Mouse (Mus musculus) MEL (cell line): ENCODE data around the gene Hes2. TPM values are rescaled to one million over a fixed set of nuclear protein-coding genes. Genes with fewer than 3 reads are reported as not detected.

ENCODE experiments used
- DNase-seq: peaks from one replicate; pipeline ENCODE4 v3.0.0; 2011; ENCODE audit warnings: low read depth, low spot score
- H3K27ac ChIP-seq: 2 replicates; pipeline ENCODE4 v1.5.1; 2012; ENCODE audit warnings: low read depth, mild to moderate bottlenecking, control low read depth, low read length, moderate library complexity; ENCODE audit not compliant: control insufficient read depth
- H3K27me3 ChIP-seq, 2 experiments: fragments of 150-350 bp in 1 of 2; sonication (generic) in 1 of 2; 2 replicates each; pipeline ENCODE4 v1.6.1; 2012; ENCODE audit warnings: low read length in 2 of 2, mild to moderate bottlenecking in 2 of 2, improper control_type of control experiment in 1 of 2, moderate library complexity in 1 of 2; ENCODE audit not compliant: insufficient read depth in 2 of 2, control insufficient read depth in 1 of 2
- H3K36me3 ChIP-seq, 2 experiments: 2 replicates each; pipeline ENCODE4 v1.6.1; 2012 to 2014; ENCODE audit warnings: low read length in 2 of 2, improper control_type of control experiment in 1 of 2, inconsistent platforms in 1 of 2, mild to moderate bottlenecking in 1 of 2; ENCODE audit not compliant: insufficient read depth in 2 of 2, control insufficient read depth in 1 of 2
- H3K4me1 ChIP-seq, 2 experiments: fragments of 150-350 bp in 1 of 2; sonication (generic) in 1 of 2; 2 replicates each; pipeline ENCODE4 v1.6.1; 2012; ENCODE audit warnings: low read length in 2 of 2, improper control_type of control experiment in 1 of 2, mild to moderate bottlenecking in 1 of 2; ENCODE audit not compliant: insufficient read depth in 2 of 2, control insufficient read depth in 1 of 2
- H3K4me3 ChIP-seq, 2 experiments: fragments of 150-350 bp in 1 of 2; sonication (generic) in 1 of 2; 2 replicates each; pipeline ENCODE4 v1.5.1; 2012; ENCODE audit warnings: low read depth in 2 of 2, low read length in 2 of 2, mild to moderate bottlenecking in 2 of 2, moderate library complexity in 2 of 2, control low read depth in 1 of 2, improper control_type of control experiment in 1 of 2; ENCODE audit not compliant: control insufficient read depth in 1 of 2, insufficient read depth in 1 of 2
- H3K79me2 ChIP-seq: 2 replicates; pipeline ENCODE4 v1.6.1; 2012; ENCODE audit warnings: mild to moderate bottlenecking, low read length, moderate library complexity; ENCODE audit not compliant: control insufficient read depth, poor library complexity, insufficient read depth
- H3K9ac ChIP-seq: 2 replicates; pipeline ENCODE4 v1.6.1; 2012; ENCODE audit warnings: low read depth, mild to moderate bottlenecking, control low read depth, low read length, moderate library complexity; ENCODE audit not compliant: control insufficient read depth, poor library complexity, severe bottlenecking
- H3K9me3 ChIP-seq: fragments of 150-350 bp; sonication (generic); replicated peaks from 2 replicates; pipeline ENCODE4 v1.6.1; 2012; ENCODE audit warnings: mild to moderate bottlenecking, low read length, improper control_type of control experiment, moderate library complexity; ENCODE audit not compliant: insufficient read depth
- CHD2 ChIP-seq: IDR thresholded peaks from 2 replicates; pipeline ENCODE4 v1.6.1; 2011; ENCODE audit warnings: low read length, improper control_type of control experiment
- CTCF ChIP-seq, 3 experiments: IDR thresholded peaks in 2 of 3; conservative IDR thresholded peaks in 1 of 3; 2 replicates each; pipeline ENCODE4 v1.5.1; 2011 to 2012; ENCODE audit warnings: low read length in 3 of 3, low read depth in 2 of 3, mild to moderate bottlenecking in 2 of 3, improper control_type of control experiment in 1 of 3, inconsistent platforms in 1 of 3, mixed read lengths in 1 of 3, moderate library complexity in 1 of 3; ENCODE audit not compliant: control insufficient read depth in 1 of 3, insufficient read depth in 1 of 3, poor library complexity in 1 of 3, severe bottlenecking in 1 of 3
- GABPA ChIP-seq: IDR thresholded peaks from 2 replicates; pipeline ENCODE4 v1.6.1; 2012; ENCODE audit warnings: low read depth, mild to moderate bottlenecking, inconsistent platforms, low read length, improper control_type of control experiment, moderate library complexity
- HCFC1 ChIP-seq: IDR thresholded peaks from 2 replicates; pipeline ENCODE4 v1.6.1; 2012; ENCODE audit warnings: low read depth, mild to moderate bottlenecking, inconsistent platforms, low read length, improper control_type of control experiment, moderate library complexity
- JUND ChIP-seq: IDR thresholded peaks from 2 replicates; pipeline ENCODE4 v1.6.1; 2011; ENCODE audit warnings: low read depth, mild to moderate bottlenecking, improper control_type of control experiment, low read length
- KAT2A ChIP-seq: conservative IDR thresholded peaks from 2 replicates; pipeline ENCODE4 v1.6.1; 2012; ENCODE audit warnings: low read depth, low read length, improper control_type of control experiment, inconsistent platforms
- MAFK ChIP-seq: IDR thresholded peaks from 2 replicates; pipeline ENCODE4 v1.6.1; 2011; ENCODE audit warnings: low read depth, mild to moderate bottlenecking, low read length, improper control_type of control experiment, borderline replicate concordance
- MAX ChIP-seq: IDR thresholded peaks from 2 replicates; pipeline ENCODE4 v1.6.1; 2011; ENCODE audit warnings: low read length, improper control_type of control experiment
- MYB ChIP-seq: IDR thresholded peaks from 2 replicates; pipeline ENCODE4 v1.6.1; 2011; ENCODE audit warnings: mild to moderate bottlenecking, low read depth, low read length, improper control_type of control experiment
- MYC ChIP-seq: IDR thresholded peaks from 2 replicates; pipeline ENCODE4 v1.6.1; 2011; ENCODE audit warnings: low read depth, mild to moderate bottlenecking, low read length, improper control_type of control experiment, moderate library complexity
- NELFE ChIP-seq: IDR thresholded peaks from 2 replicates; pipeline ENCODE4 v1.6.1; 2011; ENCODE audit warnings: low read depth, low read length, improper control_type of control experiment
- NRF1 ChIP-seq: IDR thresholded peaks from 2 replicates; pipeline ENCODE4 v1.6.1; 2014; ENCODE audit warnings: low read depth, mild to moderate bottlenecking, inconsistent platforms, low read length, improper control_type of control experiment, moderate library complexity; ENCODE audit not compliant: poor library complexity, insufficient read depth, severe bottlenecking
- RAD21 ChIP-seq: IDR thresholded peaks from 2 replicates; pipeline ENCODE4 v1.6.1; 2011; ENCODE audit warnings: mild to moderate bottlenecking, low read depth, low read length, improper control_type of control experiment
- SIN3A ChIP-seq: IDR thresholded peaks from 2 replicates; pipeline ENCODE4 v1.6.1; 2012; ENCODE audit warnings: low read length, improper control_type of control experiment, inconsistent platforms
- SMC3 ChIP-seq: IDR thresholded peaks from 2 replicates; pipeline ENCODE4 v1.6.1; 2011; ENCODE audit warnings: low read depth, low read length, improper control_type of control experiment
- TBP ChIP-seq: IDR thresholded peaks from 2 replicates; pipeline ENCODE4 v1.8.0; 2011; ENCODE audit warnings: low read depth, low read length, improper control_type of control experiment
- TCF12 ChIP-seq: IDR thresholded peaks from 2 replicates; pipeline ENCODE4 v1.6.1; 2014; ENCODE audit warnings: low read depth, mild to moderate bottlenecking, inconsistent platforms, low read length, improper control_type of control experiment, moderate library complexity
- UBTF ChIP-seq: IDR thresholded peaks from 2 replicates; pipeline ENCODE4 v1.6.1; 2012; ENCODE audit warnings: low read depth, mild to moderate bottlenecking, inconsistent platforms, low read length, improper control_type of control experiment, moderate library complexity, borderline replicate concordance; ENCODE audit not compliant: insufficient read depth
- USF1 ChIP-seq: IDR thresholded peaks from 2 replicates; pipeline ENCODE4 v1.6.1; 2014; ENCODE audit warnings: low read depth, mild to moderate bottlenecking, inconsistent platforms, low read length, improper control_type of control experiment, moderate library complexity
- USF2 ChIP-seq, 2 experiments: IDR thresholded peaks; 2 replicates each; pipeline ENCODE4 v1.6.1; 2011 to 2012; ENCODE audit warnings: improper control_type of control experiment in 2 of 2, low read length in 2 of 2, borderline replicate concordance in 1 of 2, inconsistent platforms in 1 of 2, low read depth in 1 of 2, mild to moderate bottlenecking in 1 of 2; ENCODE audit not compliant: insufficient read depth in 1 of 2
- ZKSCAN1 ChIP-seq: IDR thresholded peaks from 2 replicates; pipeline ENCODE4 v1.6.1; 2012; ENCODE audit warnings: low read depth, mild to moderate bottlenecking, inconsistent platforms, low read length, improper control_type of control experiment, moderate library complexity
- ZNF384 ChIP-seq: IDR thresholded peaks from 2 replicates; pipeline ENCODE4 v1.6.1; 2012; ENCODE audit warnings: low read depth, mild to moderate bottlenecking, inconsistent platforms, low read length, improper control_type of control experiment
- polyA plus RNA-seq, 2 experiments: library from polyadenylated mRNA; stranded (reverse) in 1 of 2; unstranded in 1 of 2; fragments of >175 nt in 1 of 2; fragments of >200 nt in 1 of 2; gene quantifications; 2 replicates each; pipeline versions ENCODE4 v1.2.1 to v1.2.4; 2012; ENCODE audit warnings: low replicate concordance in 2 of 2, low read depth in 1 of 2; ENCODE audit not compliant: insufficient read length in 2 of 2, insufficient read depth in 1 of 2, missing spikeins in 1 of 2
- total RNA-seq: library from RNA; depleted of rRNA; stranded (reverse); fragments of 300-350 nt; gene quantifications from 2 replicates; pipeline ENCODE4 v1.2.3, GENCODE M21; 2012

Gene Hes2
- total and polyA plus RNA-seq, 3 experiments = 0.28 TPM; not detected in 2

GRCm38 (mm10) chr4:152133213-152133612 lies 25.5 kb upstream of the Hes2 start:
- no peak overlapping the region for H3K4me3 ChIP-seq
- H3K27me3 ChIP-seq = no peaks in the 10 kb centered on the region
- peaks cover 0 to 4% of the 10 kb centered on the region in 2 experiments; a peak in 2 of 4 replicates for H3K4me1 ChIP-seq
- H3K79me2 ChIP-seq = no peaks in the 10 kb centered on the region; the same call in 1 of the 2 replicates
- TF ChIP-seq SIN3A (no peak), JUND (no peak), MAX (no peak), UBTF (no peak), GABPA (no peak), TBP (no peak), TCF12 (no peak), HCFC1 (no peak), MAFK (no peak)
- no peak overlapping the region for H3K27ac ChIP-seq
- no peaks in the 10 kb centered on the region for H3K9me3 ChIP-seq
- DNase-seq = no peak
- no peak overlapping the region for H3K9ac ChIP-seq
- no peaks in the 10 kb centered on the region; a peak in 1 of 4 replicates for H3K36me3 ChIP-seq

- TF ChIP-seq ZNF384 (no peak), SMC3 (peak; percentile 27; the same call in 1 of the 2 replicates), CTCF (IDR thresholded peaks at IDR 0.05 in 2 of 3, conservative IDR thresholded peaks at IDR 0.05 in 1 of 3; ENCODE audit: control insufficient read depth in 1 of 3, insufficient read depth in 1 of 3, low read depth in 2 of 3, low read length in 3 of 3, poor library complexity in 1 of 3, severe bottlenecking in 1 of 3) (peak; percentile 77 to 96 (median 79)), RAD21 (peak; percentile 43)
- H3K9ac ChIP-seq = no peak overlapping the region
- no peak overlapping the region for H3K4me3 ChIP-seq
- H3K4me1 ChIP-seq = peaks cover 0 to 9% of the 10 kb centered on the region in 2 experiments; a peak in 2 of 4 replicates
- H3K27ac ChIP-seq = no peak overlapping the region
- no peaks in the 10 kb centered on the region; a peak in 1 of 4 replicates for H3K36me3 ChIP-seq
- no peaks in the 10 kb centered on the region for H3K9me3 ChIP-seq
- no peaks in the 10 kb centered on the region; the same call in 1 of the 2 replicates for H3K79me2 ChIP-seq
- no peaks in the 10 kb centered on the region for H3K27me3 ChIP-seq
- peak; percentile 61 for DNase-seq
These were observed 24.2 kb upstream of the Hes2 start for GRCm38 (mm10) chr4:152134507-152134906.

GRCm38 (mm10) chr4:152135363-152135762 lies 23.3 kb upstream of the Hes2 start:
- Histone ChIP-seq H3K27ac (no peak overlapping the region), H3K27me3 (no peaks in the 10 kb centered on the region), H3K4me1 (peaks cover 0 to 9% of the 10 kb centered on the region in 2 experiments; a peak in 2 of 4 replicates), H3K9me3 (no peaks in the 10 kb centered on the region), H3K36me3 (no peaks in the 10 kb centered on the region; a peak in 1 of 4 replicates), H3K4me3 (no peak overlapping the region), H3K79me2 (no peaks in the 10 kb centered on the region; the same call in 1 of the 2 replicates), H3K9ac (no peak overlapping the region)
- no peak for TF ChIP-seq HCFC1
- TF ChIP-seq NRF1 = no peak
- TF ChIP-seq KAT2A = no peak
- no peak for TF ChIP-seq NELFE
- no peak for TF ChIP-seq MAFK
- TF ChIP-seq ZKSCAN1 = no peak
- TF ChIP-seq CHD2 = no peak
- TF ChIP-seq MYC = no peak
- no peak for TF ChIP-seq USF2 (IDR thresholded peaks at IDR 0.05; ENCODE audit: borderline replicate concordance in 1 of 2, insufficient read depth in 1 of 2, low read depth in 1 of 2, low read length in 2 of 2)
- TF ChIP-seq SIN3A = no peak
- TF ChIP-seq GABPA = no peak
- TF ChIP-seq MYB = no peak
- TF ChIP-seq ZNF384 = no peak
- TF ChIP-seq USF1 = no peak
- DNase-seq = no peak
